ENCODE assay signal across 8 mouse cellular contexts in the genomic region with DNA sequence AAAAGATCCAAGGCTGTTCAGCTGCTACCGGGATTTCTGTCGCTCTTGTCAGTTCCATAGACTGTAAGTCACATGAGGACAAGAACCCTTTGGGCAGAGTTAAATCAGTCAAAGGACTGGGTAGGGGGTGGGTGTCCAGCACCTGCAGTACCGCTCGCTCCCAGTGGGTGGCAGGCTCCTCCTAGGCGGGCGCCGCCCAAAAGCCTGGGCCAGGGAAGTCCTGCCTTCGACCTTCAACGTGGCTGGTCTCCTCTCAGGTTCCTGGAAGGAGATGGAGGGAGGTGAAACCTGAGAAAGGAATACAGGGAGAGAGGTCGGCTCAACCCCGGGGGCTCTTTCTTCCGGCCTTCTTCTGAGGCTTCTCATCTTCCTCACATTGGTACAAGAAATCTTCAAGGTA. TPM values are rescaled to one million over a fixed set of nuclear protein-coding genes. Genes with fewer than 3 reads are reported as not detected.
DNase-seq lines count a peak whose midpoint lies in the region; ATAC-seq and TF ChIP-seq lines count a peak whose summit lies in the region.

No protein-coding gene starts in this region.

- H3K4me1 ChIP-seq in MEL (ENCODE audit: control insufficient read depth in 1 of 2, insufficient read depth in 2 of 2, low read length in 2 of 2): peaks cover 2 to 7% of the 10 kb centered on the region in 2 experiments; a peak in 3 of 4 replicates
- H3K4me1 ChIP-seq in cerebellum, adult 2 months (ENCODE audit: control insufficient read depth, insufficient read depth, low read length): no peaks in the 10 kb centered on the region
- no peaks in the 10 kb centered on the region for H3K4me1 ChIP-seq in forebrain, embryonic 16.5 days (replicated peaks; ENCODE audit: control insufficient read depth, insufficient read depth, low read length)
- H3K4me1 ChIP-seq in lung, embryonic 16.5 days (replicated peaks; ENCODE audit: control insufficient read depth, insufficient read depth, low read length): no peaks in the 10 kb centered on the region

- peak in 1 of 2 experiments; percentile 40; a peak in 1 of 4 replicates for TF ChIP-seq POLR2A in MEL (IDR thresholded peaks at IDR 0.05; ENCODE audit: control insufficient read depth in 1 of 2, insufficient read depth in 1 of 2, low read depth in 1 of 2, low read length in 2 of 2, poor library complexity in 1 of 2)
- TF ChIP-seq POLR2A in cerebellum, adult 2 months (IDR thresholded peaks at IDR 0.05; ENCODE audit: borderline replicate concordance, insufficient read depth, low read length): no peak

- H3K9me3 ChIP-seq in MEL (replicated peaks; ENCODE audit: insufficient read depth, low read length): no peaks in the 10 kb centered on the region
- H3K9me3 ChIP-seq in forebrain, embryonic 16.5 days (ENCODE audit: control insufficient read depth, low read length): no peaks in the 10 kb centered on the region
- H3K9me3 ChIP-seq in lung, embryonic 16.5 days (ENCODE audit: control insufficient read depth, low read length): no peaks in the 10 kb centered on the region

- ATAC-seq in forebrain, embryonic 16.5 days: 0 out of 2 replicates have a peak, but pooled peaks have one; percentile 64
- peak; percentile 81; the same call in 1 of the 2 replicates for ATAC-seq in lung, embryonic 16.5 days (ENCODE audit: low read depth)

- TF ChIP-seq CTCF in MEL (IDR thresholded peaks at IDR 0.05 in 2 of 3, conservative IDR thresholded peaks at IDR 0.05 in 1 of 3; ENCODE audit: control insufficient read depth in 1 of 3, insufficient read depth in 1 of 3, low read depth in 2 of 3, low read length in 3 of 3, poor library complexity in 1 of 3, severe bottlenecking in 1 of 3): peak; percentile 93 to 97 (median 95)
- peak; percentile 94 for TF ChIP-seq CTCF in cerebellum, adult 2 months (IDR thresholded peaks at IDR 0.05; ENCODE audit: borderline replicate concordance, insufficient read depth, low read depth, low read length)

- 5% methylated on average over 12 of the region's 12 CpGs for WGBS in cerebellum, adult 2 months
- WGBS in forebrain, embryonic 16.5 days: 5% methylated on average over 12 of the region's 12 CpGs
- WGBS in lung, embryonic 16.5 days: 2% methylated on average over 12 of the region's 12 CpGs

- peak overlapping the region; percentile 21 for H3K27ac ChIP-seq in MEL (ENCODE audit: control insufficient read depth, low read depth, low read length)
- no peak overlapping the region for H3K27ac ChIP-seq in cerebellum, adult 2 months (ENCODE audit: insufficient read depth, low read length)
- H3K27ac ChIP-seq in forebrain, embryonic 16.5 days (ENCODE audit: low read length): no peak overlapping the region
- H3K27ac ChIP-seq in lung, embryonic 16.5 days (ENCODE audit: low read length): no peak overlapping the region

- intact Hi-C loops in heart, postnatal 25 days (cut with DNase I): loop anchor here (1.0 kb wide), 1 partner anchor 82 kb away; no protein-coding TSS in a partner anchor

- H3K27me3 ChIP-seq in MEL (ENCODE audit: control insufficient read depth in 1 of 2, insufficient read depth in 2 of 2, low read length in 2 of 2): no peaks in the 10 kb centered on the region
- H3K27me3 ChIP-seq in cerebellum, adult 2 months (ENCODE audit: control insufficient read depth, insufficient read depth, low read length): no peaks in the 10 kb centered on the region
- H3K27me3 ChIP-seq in forebrain, embryonic 16.5 days (replicated peaks; ENCODE audit: control insufficient read depth, insufficient read depth, low read length): no peaks in the 10 kb centered on the region
- no peaks in the 10 kb centered on the region for H3K27me3 ChIP-seq in lung, embryonic 16.5 days (ENCODE audit: control insufficient read depth, insufficient read depth, low read depth, low read length)

- peak; percentile 90 for DNase-seq in MEL (ENCODE audit: low read depth, low spot score)
- DNase-seq in cerebellum, adult 2 months: peak; percentile 73 to 88
- peak; percentile 53 for DNase-seq in heart, postnatal 25 days (ENCODE audit: low spot score)
- DNase-seq in layer of hippocampus, adult 9-11 months: peak; percentile 45
- DNase-seq in retina, postnatal 1 day: peak; percentile 88
- DNase-seq in thymus, postnatal 4 days: peak; percentile 94

- no peak overlapping the region for H3K4me2 ChIP-seq in forebrain, embryonic 16.5 days (ENCODE audit: low read length)
- no peak overlapping the region for H3K4me2 ChIP-seq in lung, embryonic 16.5 days (ENCODE audit: low read depth, low read length)

- peak in 1 of 2 experiments; percentile 16; a peak in 1 of 4 replicates for TF ChIP-seq EP300 in MEL (IDR thresholded peaks at IDR 0.05; ENCODE audit: low read depth in 1 of 2, low read length in 2 of 2)

- H3K9ac ChIP-seq in MEL (ENCODE audit: control insufficient read depth, low read depth, low read length, poor library complexity, severe bottlenecking): peak overlapping the region; percentile 63
- no peak overlapping the region for H3K9ac ChIP-seq in forebrain, embryonic 16.5 days (replicated peaks; ENCODE audit: low read depth, low read length)
- no peak overlapping the region for H3K9ac ChIP-seq in lung, embryonic 16.5 days (ENCODE audit: low read length)

- H3K4me3 ChIP-seq in MEL (ENCODE audit: control insufficient read depth in 1 of 2, insufficient read depth in 1 of 2, low read depth in 2 of 2, low read length in 2 of 2): peak overlapping the region; percentile 52 to 74
- no peak overlapping the region for H3K4me3 ChIP-seq in cerebellum, adult 2 months (replicated peaks; ENCODE audit: insufficient read depth, low read depth, low read length)
- H3K4me3 ChIP-seq in forebrain, embryonic 16.5 days (replicated peaks; ENCODE audit: low read length): no peak overlapping the region
- H3K4me3 ChIP-seq in lung, embryonic 16.5 days (ENCODE audit: low read length): no peak overlapping the region

- TF ChIP-seq RAD21 in MEL (IDR thresholded peaks at IDR 0.05; ENCODE audit: low read depth, low read length): peak; percentile 71

- peaks cover 0 to 5% of the 10 kb centered on the region in 2 experiments; a peak in 2 of 4 replicates for H3K36me3 ChIP-seq in MEL (ENCODE audit: control insufficient read depth in 1 of 2, insufficient read depth in 2 of 2, low read length in 2 of 2)
- H3K36me3 ChIP-seq in forebrain, embryonic 16.5 days (ENCODE audit: control insufficient read depth, insufficient read depth): no peaks in the 10 kb centered on the region
- H3K36me3 ChIP-seq in lung, embryonic 16.5 days (ENCODE audit: control insufficient read depth, insufficient read depth, low read length): no peaks in the 10 kb centered on the region

- peaks cover 2% of the 10 kb centered on the region; the same call in 1 of the 2 replicates for H3K79me2 ChIP-seq in MEL (ENCODE audit: control insufficient read depth, insufficient read depth, low read length, poor library complexity)

TF ChIP-seq in MEL, 35 proteins besides CTCF, POLR2A, EP300 and RAD21 (continues in another document):
- TF ChIP-seq ZMIZ1 (IDR thresholded peaks at IDR 0.05; ENCODE audit: low read depth, low read length): no peak
- TF ChIP-seq NELFE (IDR thresholded peaks at IDR 0.05; ENCODE audit: low read depth, low read length): peak; percentile 39; the same call in 1 of the 2 replicates
- no peak for TF ChIP-seq JUND (IDR thresholded peaks at IDR 0.05; ENCODE audit: low read depth, low read length)

RNA-seq across cellular contexts. Expression of gene Cox6a1, which starts 10.1 kb away (rescaled TPM):
- 725 and 749 TPM in 2 replicates for total RNA-seq in MEL (2012; rRNA removed)
- 1,000 to 10,000 TPM in 1 of 2 experiments, 100 to 1,000 TPM in 1; 328 to 1,215 TPM for polyA plus RNA-seq in MEL (2012; ENCODE audit: insufficient read depth in 1 of 2, insufficient read length in 2 of 2, low read depth in 1 of 2, low replicate concordance in 2 of 2, missing spikeins in 1 of 2)
- 2,268 and 2,327 TPM in 2 replicates for polyA plus RNA-seq in cerebellum, adult 2 months (2012; rRNA removed)
- 864 and 925 TPM in 2 replicates for polyA plus RNA-seq in forebrain, embryonic 16.5 days (2015; fragmentation: Nextera tagmentation; extraction: Ambion mirVana)
- total RNA-seq in heart, postnatal 25 days (2021): 100 to 1,000 TPM; 282 to 287 TPM
- 920 and 937 TPM in 2 replicates for polyA plus RNA-seq in lung, embryonic 16.5 days (2015; fragmentation: Nextera tagmentation; extraction: Ambion mirVana)

RNA-seq across cellular contexts. Expression of gene Triap1, which starts 17.8 kb away (rescaled TPM):
- total RNA-seq in MEL (2012; rRNA removed): 50.8 and 63.2 TPM in 2 replicates
- 10 to 100 TPM in 1 of 2 experiments, not detected in 1; 59.2 TPM for polyA plus RNA-seq in MEL (2012; ENCODE audit: insufficient read depth in 1 of 2, insufficient read length in 2 of 2, low read depth in 1 of 2, low replicate concordance in 2 of 2, missing spikeins in 1 of 2)
- 29.7 and 30.3 TPM in 2 replicates for polyA plus RNA-seq in cerebellum, adult 2 months (2012; rRNA removed)
- polyA plus RNA-seq in forebrain, embryonic 16.5 days (2015; fragmentation: Nextera tagmentation; extraction: Ambion mirVana): 59.9 and 62.3 TPM in 2 replicates
- total RNA-seq in heart, postnatal 25 days (2021): 10 to 100 TPM; 23.8 to 26.2 TPM
- 59.2 and 61.4 TPM in 2 replicates for polyA plus RNA-seq in lung, embryonic 16.5 days (2015; fragmentation: Nextera tagmentation; extraction: Ambion mirVana)

RNA-seq across cellular contexts. Expression of gene Gatc, which starts 17.9 kb away (rescaled TPM):
- total RNA-seq in MEL (2012; rRNA removed): 6.3 and 6.5 TPM in 2 replicates
- polyA plus RNA-seq in MEL (2012; ENCODE audit: insufficient read depth in 1 of 2, insufficient read length in 2 of 2, low read depth in 1 of 2, low replicate concordance in 2 of 2, missing spikeins in 1 of 2): 10 to 100 TPM in 1 of 2 experiments, not detected in 1; 32.2 TPM
- polyA plus RNA-seq in cerebellum, adult 2 months (2012; rRNA removed): 32.8 and 33.6 TPM in 2 replicates
- polyA plus RNA-seq in forebrain, embryonic 16.5 days (2015; fragmentation: Nextera tagmentation; extraction: Ambion mirVana): 35.9 and 40.7 TPM in 2 replicates
- 10 to 100 TPM; 16.9 to 17.6 TPM for total RNA-seq in heart, postnatal 25 days (2021)
- polyA plus RNA-seq in lung, embryonic 16.5 days (2015; fragmentation: Nextera tagmentation; extraction: Ambion mirVana): 25.5 and 27.5 TPM in 2 replicates

RNA-seq across cellular contexts. Expression of gene Srsf9, which starts 31.9 kb away (rescaled TPM):
- total RNA-seq in MEL (2012; rRNA removed): 80.0 and 98.0 TPM in 2 replicates
- polyA plus RNA-seq in MEL (2012; ENCODE audit: insufficient read depth in 1 of 2, insufficient read length in 2 of 2, low read depth in 1 of 2, low replicate concordance in 2 of 2, missing spikeins in 1 of 2): 100 to 1,000 TPM in 1 of 2 experiments, not detected in 1; 170 TPM
- polyA plus RNA-seq in cerebellum, adult 2 months (2012; rRNA removed): 60.1 and 65.0 TPM in 2 replicates
- 165 and 183 TPM in 2 replicates for polyA plus RNA-seq in forebrain, embryonic 16.5 days (2015; fragmentation: Nextera tagmentation; extraction: Ambion mirVana)
- 10 to 100 TPM; 18.5 to 20.6 TPM for total RNA-seq in heart, postnatal 25 days (2021)
- polyA plus RNA-seq in lung, embryonic 16.5 days (2015; fragmentation: Nextera tagmentation; extraction: Ambion mirVana): 157 and 223 TPM in 2 replicates

RNA-seq across cellular contexts. Expression of gene Dynll1, which starts 58.1 kb away (rescaled TPM):
- 714 and 736 TPM in 2 replicates for total RNA-seq in MEL (2012; rRNA removed)
- 100 to 1,000 TPM; 561 to 740 TPM for polyA plus RNA-seq in MEL (2012; ENCODE audit: insufficient read depth in 1 of 2, insufficient read length in 2 of 2, low read depth in 1 of 2, low replicate concordance in 2 of 2, missing spikeins in 1 of 2)
- polyA plus RNA-seq in cerebellum, adult 2 months (2012; rRNA removed): 381 and 416 TPM in 2 replicates
- 1,337 and 1,455 TPM in 2 replicates for polyA plus RNA-seq in forebrain, embryonic 16.5 days (2015; fragmentation: Nextera tagmentation; extraction: Ambion mirVana)
- total RNA-seq in heart, postnatal 25 days (2021): 100 to 1,000 TPM in 1 of 2 experiments, 10 to 100 TPM in 1; 90.1 to 120 TPM
- 1,463 and 1,496 TPM in 2 replicates for polyA plus RNA-seq in lung, embryonic 16.5 days (2015; fragmentation: Nextera tagmentation; extraction: Ambion mirVana)

Comparison
In these comparisons a context has a peak if more than half of its experiments do, and no peak if none do; other contexts are left out.
1. H3K4me3 ChIP-seq: peak in MEL (2 of 2); none in cerebellum, adult 2 months (single experiment), forebrain, embryonic 16.5 days (single experiment) and lung, embryonic 16.5 days (single experiment).
2. Peak in every context shown above with its lines, with median percentiles within 50 percentile points of each other: DNase-seq.